Mouse (Mus musculus) left cerebral cortex, postnatal 4 days (tissue): Measurements from ENCODE around the gene Pnmt. TPM values are rescaled to one million over a fixed set of nuclear protein-coding genes. Genes with fewer than 3 reads are reported as not detected.

Source experiments
- DNase-seq: peaks from one replicate; pipeline ENCODE4 v3.0.0-alpha.2; 2022
- intact Hi-C: fragments of 180-260 bp; cut with DNase I; formaldehyde crosslinking; loops from one replicate; pipeline ENCODE4 v1.15.1; 2025
- total RNA-seq, 2 experiments: library from RNA; stranded (reverse); gene quantifications; 2 replicates each; pipeline ENCODE4 v1.2.3; 2021

Pnmt gene
- total RNA-seq, 2 experiments from 2014 or later: 1.0 TPM; not detected in 1

GRCm38 (mm10) chr11:98412797-98413301 lies 26.6 kb downstream of the Pnmt start:
- DNase-seq: peak; percentile 48
- intact Hi-C loops: no loop called here

- no peak for DNase-seq
- intact Hi-C loops: no loop called here
Measured at GRCm38 (mm10) chr11:98413731-98414130, 27.5 kb downstream of the Pnmt start.

DNA sequence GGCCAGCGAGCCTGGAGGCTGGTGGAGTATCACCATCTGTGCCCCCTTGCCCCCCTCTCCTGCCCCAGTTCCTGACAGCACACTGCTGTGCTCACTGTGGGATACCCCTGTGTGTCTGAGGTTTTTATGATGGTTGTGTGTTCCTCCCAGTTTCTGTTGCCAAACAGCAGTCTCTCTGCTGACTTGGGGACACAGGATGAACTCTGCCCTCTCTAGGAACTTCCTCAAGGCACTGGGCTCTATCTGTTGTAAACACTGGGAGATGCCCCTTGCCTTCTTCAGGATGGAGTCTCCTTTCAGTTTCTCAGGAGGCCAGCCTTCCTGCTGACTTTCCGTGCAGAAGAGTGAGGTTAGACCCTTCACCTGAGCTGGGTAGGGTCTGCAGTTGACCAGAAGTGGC lies 27.9 kb downstream of the Pnmt start:
- no peak for DNase-seq
- intact Hi-C loops: no loop called here

DNA sequence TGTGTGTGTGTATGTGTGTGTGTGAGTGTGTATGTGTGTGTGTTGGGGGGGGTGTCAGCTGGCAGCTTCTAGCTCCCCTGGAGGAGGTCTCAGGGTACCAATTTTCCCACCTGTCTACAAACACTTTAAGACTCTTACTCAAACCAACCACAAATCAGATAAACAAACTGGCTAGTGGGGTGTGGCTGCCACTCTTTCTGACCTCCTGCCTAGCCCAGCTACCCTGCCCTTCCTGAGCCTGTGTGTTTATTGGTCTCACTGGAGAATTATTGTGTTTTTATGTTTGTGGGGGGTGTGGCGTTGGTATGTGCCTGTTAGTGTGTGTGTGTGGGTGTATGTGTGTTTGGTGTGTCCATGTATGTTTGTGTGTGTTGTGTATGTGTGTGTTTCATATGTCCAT lies 30.8 kb downstream of the Pnmt start:
- no peak for DNase-seq
- intact Hi-C loops: no loop called here

DNA sequence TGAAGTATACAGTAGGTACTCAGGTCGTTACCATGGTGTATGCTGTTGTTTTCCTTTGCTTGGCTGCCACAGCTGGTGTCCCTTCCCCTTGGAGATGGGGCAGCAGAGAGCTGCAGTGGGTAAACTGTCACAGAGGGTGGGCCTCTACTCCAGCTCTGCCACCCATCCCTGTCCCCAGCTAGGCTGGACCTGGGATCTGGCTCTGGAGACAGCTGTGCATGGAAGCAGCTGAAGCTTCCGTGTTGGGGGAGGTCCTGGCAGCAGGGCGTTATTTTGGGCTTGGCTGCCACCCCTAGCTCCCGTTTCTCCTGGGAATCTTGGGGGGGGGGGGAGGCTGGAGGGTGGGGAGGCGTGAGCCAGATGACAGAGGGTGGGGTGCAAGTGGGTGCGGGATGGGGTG lies 32.0 kb downstream of the Pnmt start:
- intact Hi-C loops: no loop called here
- DNase-seq: no peak

DNA sequence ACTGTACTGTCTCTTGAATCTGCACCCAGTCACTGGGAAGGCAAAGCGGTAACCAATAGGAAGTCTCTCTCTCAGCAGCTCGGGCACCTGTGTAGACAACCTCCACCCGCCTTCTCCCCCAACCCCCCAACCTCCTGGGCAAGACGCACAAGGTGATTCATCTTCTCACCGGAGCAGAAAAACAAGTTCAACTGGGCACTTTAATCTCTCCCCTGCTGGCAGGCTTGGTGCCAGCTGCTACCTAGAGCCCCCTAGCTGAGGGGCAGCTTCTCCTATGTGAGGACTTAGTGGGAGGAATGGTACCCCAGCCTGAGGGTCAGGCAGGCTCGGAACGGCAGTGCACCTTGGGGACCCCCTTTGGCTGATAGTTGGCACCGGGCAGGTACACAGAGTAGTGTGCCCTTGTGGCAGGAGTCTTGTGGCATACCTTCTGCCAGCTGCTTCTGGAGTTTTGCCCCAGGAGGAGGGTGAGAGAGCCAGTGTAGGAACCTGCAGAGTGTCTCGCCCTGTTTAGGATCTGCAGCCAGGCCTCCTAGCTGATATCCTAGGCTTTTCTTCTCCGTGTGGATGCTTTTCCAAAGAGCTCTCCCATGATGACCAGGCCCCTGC lies 32.8 kb downstream of the Pnmt start:
- intact Hi-C loops: no loop called here
- DNase-seq: no peak

- no peak for DNase-seq
- intact Hi-C loops: no loop called here
Measured at GRCm38 (mm10) chr11:98426592-98426991, 40.3 kb downstream of the Pnmt start.

- no peak for DNase-seq
- intact Hi-C loops: no loop called here
Measured at GRCm38 (mm10) chr11:98428436-98428835, 42.2 kb downstream of the Pnmt start.

DNA sequence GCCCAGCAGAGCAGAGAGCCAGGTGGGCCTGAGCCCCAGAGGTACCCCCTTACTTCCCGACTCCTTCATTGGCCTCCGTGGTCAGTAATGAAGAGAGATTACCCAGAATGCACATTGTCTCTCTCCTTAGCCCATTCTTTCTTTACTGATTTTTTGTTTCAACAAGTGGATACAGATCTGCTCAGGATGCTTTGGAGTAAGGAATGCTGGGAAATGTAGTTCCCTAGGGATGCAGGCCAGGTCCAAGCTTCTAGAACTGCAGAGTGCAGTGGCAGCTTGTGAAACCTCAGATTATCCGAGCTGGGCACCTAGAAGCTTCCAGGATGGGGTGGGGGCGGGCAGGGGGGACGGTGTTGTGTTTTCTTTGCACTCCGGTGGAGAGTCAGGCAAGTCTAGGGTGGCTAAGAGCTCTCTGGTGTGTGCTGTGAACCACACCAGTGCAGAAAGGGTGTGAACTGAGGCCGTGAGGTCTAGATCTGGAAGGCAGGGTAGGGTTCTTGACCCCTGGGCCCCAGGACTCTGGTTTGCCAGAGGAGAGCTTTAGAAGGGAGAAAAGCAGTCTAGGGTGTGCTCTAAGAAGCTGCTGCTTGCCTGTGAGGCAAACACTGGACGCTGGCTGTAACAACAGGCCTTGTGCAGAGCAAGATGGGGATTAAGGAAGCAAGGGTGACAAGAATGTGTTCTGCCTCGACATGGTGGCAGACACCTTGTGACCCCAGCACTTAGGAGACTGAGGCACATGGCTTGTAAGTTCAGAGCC lies 45.7 kb downstream of the Pnmt start:
- intact Hi-C loops: no loop called here
- no peak for DNase-seq

GRCm38 (mm10) chr11:98435723-98436122 lies 49.5 kb downstream of the Pnmt start:
- DNase-seq: no peak
- intact Hi-C loops: no loop called here

DNA sequence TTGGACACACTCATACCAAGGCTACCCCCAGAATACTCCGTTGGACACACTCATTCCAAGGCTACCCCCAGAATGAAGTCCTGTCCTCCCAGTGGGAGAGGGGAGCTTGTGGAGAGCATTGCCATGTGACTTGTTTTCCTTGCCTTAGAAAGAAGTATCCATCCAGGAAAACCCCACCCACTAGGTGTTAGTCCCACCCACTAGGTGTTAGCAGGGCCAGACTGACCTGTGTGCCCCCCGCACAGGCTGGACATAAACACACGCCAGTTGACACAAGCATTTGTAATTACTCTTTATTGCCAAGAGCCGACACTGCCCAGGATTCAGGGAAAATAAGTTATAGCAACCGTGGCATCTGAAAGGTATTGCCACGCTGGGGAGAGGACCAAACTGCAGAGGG lies 51.2 kb downstream of the Pnmt start:
- DNase-seq: no peak
- intact Hi-C loops: no loop called here

Other genes starting within 250 kb of the Pnmt start
- 10 to 100 TPM; 24.4 to 27.5 TPM for gene Fbxl20, start 236.0 kb upstream of the Pnmt start, total RNA-seq
- gene Med1, start 193.2 kb upstream of the Pnmt start, total RNA-seq: 10 to 100 TPM; 52.1 to 52.2 TPM
- gene Cdk12, start 183.4 kb upstream of the Pnmt start, total RNA-seq: 10 to 100 TPM; 38.9 to 39.1 TPM
- 100 to 1,000 TPM; 125 to 133 TPM for gene Neurod2, start 56.8 kb upstream of the Pnmt start, total RNA-seq
- 10 to 100 TPM; 52.3 to 53.4 TPM for gene Ppp1r1b, start 38.0 kb upstream of the Pnmt start, total RNA-seq
- gene Stard3, start 28.1 kb upstream of the Pnmt start, total RNA-seq: 10 to 100 TPM; 21.3 to 26.0 TPM
- gene Tcap, start 2.6 kb upstream of the Pnmt start, total RNA-seq: under 1 TPM; 0.56 to 0.64 TPM
- 1 to 10 TPM; 7.6 to 9.2 TPM for gene Pgap3, start 14.0 kb downstream of the Pnmt start, total RNA-seq
- 1 to 10 TPM; 3.9 to 4.1 TPM for gene Erbb2, start 26.0 kb downstream of the Pnmt start, total RNA-seq
- gene Mien1, start 52.5 kb downstream of the Pnmt start, total RNA-seq: 100 to 1,000 TPM; 111 to 118 TPM
- gene Grb7, start 59.9 kb downstream of the Pnmt start, total RNA-seq: 1 to 10 TPM; 2.2 to 2.3 TPM
- gene Ikzf3, start 159.6 kb downstream of the Pnmt start, total RNA-seq: under 1 TPM; 0.38 to 0.46 TPM
- gene Zpbp2, start 164.6 kb downstream of the Pnmt start, total RNA-seq: not detected
- 10 to 100 TPM; 60.7 to 64.9 TPM for gene Ormdl3, start 200.9 kb downstream of the Pnmt start, total RNA-seq
- gene Lrrc3c, start 211.8 kb downstream of the Pnmt start, total RNA-seq: not detected
- gene Gm12355, start 239.2 kb downstream of the Pnmt start, total RNA-seq: 10 to 100 TPM; 24.2 to 26.4 TPM
- not detected for gene Gsdma3, start 239.9 kb downstream of the Pnmt start, total RNA-seq